Mouse (Mus musculus) embryonic facial prominence, embryonic 14.5 days (tissue): ENCODE measurements around the gene Elf2. TPM values are rescaled to one million over a fixed set of nuclear protein-coding genes. Genes with fewer than 3 reads are reported as not detected.

Experiments
- ATAC-seq: fragments of 200-750 bp; cut with Nextera tagmentation; 2 replicates; pipeline ENCODE4 v1.8.0; 2017; ENCODE audit warnings: low read depth, moderate number of reproducible peaks, moderate TSS enrichment
- DNase-seq: peaks from one replicate; pipeline ENCODE4 v3.0.0-alpha.2; 2015; ENCODE audit warnings: low spot score
- H3K27ac ChIP-seq: fragments of 300-500 bp; sonication (generic); replicated peaks from 2 replicates; pipeline ENCODE4 v1.5.1; 2014; ENCODE audit warnings: low read depth, mild to moderate bottlenecking, low read length, moderate library complexity
- H3K27me3 ChIP-seq: fragments of 300-500 bp; sonication (generic); replicated peaks from 2 replicates; pipeline ENCODE4 v1.6.1; 2014; ENCODE audit warnings: low read length; ENCODE audit not compliant: control insufficient read depth, insufficient read depth
- H3K36me3 ChIP-seq: fragments of 300-500 bp; sonication (generic); 2 replicates; pipeline ENCODE4 v1.6.1; 2014; ENCODE audit warnings: low read length, mixed read lengths; ENCODE audit not compliant: control insufficient read depth, insufficient read depth
- H3K4me1 ChIP-seq: fragments of 300-500 bp; sonication (generic); 2 replicates; pipeline ENCODE4 v1.6.1; 2014; ENCODE audit warnings: antibody characterized with exemption, low read length; ENCODE audit not compliant: control insufficient read depth, insufficient read depth
- H3K4me2 ChIP-seq: fragments of 300-500 bp; sonication (generic); 2 replicates; pipeline ENCODE4 v1.6.1; 2014; ENCODE audit warnings: low read depth, mild to moderate bottlenecking, low read length, moderate library complexity, mixed read lengths
- H3K4me3 ChIP-seq: fragments of 300-500 bp; sonication (generic); 2 replicates; pipeline ENCODE4 v1.5.1; 2014; ENCODE audit warnings: low read depth, mild to moderate bottlenecking, low read length
- H3K9ac ChIP-seq: fragments of 300-500 bp; sonication (generic); 2 replicates; pipeline ENCODE4 v1.6.1; 2014; ENCODE audit warnings: low read depth, mild to moderate bottlenecking, low read length, moderate library complexity, mixed read lengths
- H3K9me3 ChIP-seq: fragments of 300-500 bp; sonication (generic); 2 replicates; pipeline ENCODE4 v1.6.1; 2016; ENCODE audit warnings: low read length; ENCODE audit not compliant: control insufficient read depth
- WGBS: fragments of 180-500 bp; shearing (Covaris S2); extraction: QIAGEN DNeasy Blood & Tissue Kit; methylation state at CpG from one replicate; pipeline ENCODE4 v1.1.7; 2014; 5-methylcytosine and 5-hydroxymethylcytosine counted together
- microRNA-seq: library from miRNA; unstranded; fragments of <30 nt; microRNA quantifications from one replicate; pipeline ENCODE4, GENCODE M21; 2016; ENCODE audit warnings: borderline number of aligned reads
- polyA plus RNA-seq: library from polyadenylated mRNA; unstranded; fragments of >200 nt; fragmentation: Nextera tagmentation; extraction: Ambion mirVana; gene quantifications from 2 replicates; pipeline ENCODE4 v1.2.1, GENCODE M21; 2014

Elf2 gene
- polyA plus RNA-seq, 1 experiment from 2014 or later: 56.8 TPM

- WGBS: 53% methylated on average over 5 of the region's 5 CpGs
- Histone ChIP-seq H3K27me3 (no peaks in the 10 kb centered on the region), H3K36me3 (no peaks in the 10 kb centered on the region), H3K4me3 (no peak overlapping the region), H3K9ac (no peak overlapping the region), H3K27ac (no peak overlapping the region), H3K4me1 (no peaks in the 10 kb centered on the region), H3K9me3 (no peaks in the 10 kb centered on the region), H3K4me2 (no peak overlapping the region)
- ATAC-seq (no peak), DNase-seq (no peak)
Observed at GRCm38 (mm10) chr3:51208633-51209032, 131.8 kb downstream of the Elf2 start.

- ATAC-seq (no peak), DNase-seq (no peak)
- no peak overlapping the region for H3K27ac ChIP-seq
- no peaks in the 10 kb centered on the region for H3K9me3 ChIP-seq
- H3K36me3 ChIP-seq: no peaks in the 10 kb centered on the region
- H3K4me3 ChIP-seq: no peak overlapping the region
- no peaks in the 10 kb centered on the region for H3K4me1 ChIP-seq
- H3K9ac ChIP-seq: no peak overlapping the region
- 51% methylated on average over 7 of the region's 7 CpGs for WGBS
- H3K27me3 ChIP-seq: no peaks in the 10 kb centered on the region
- H3K4me2 ChIP-seq: no peak overlapping the region
Observed at GRCm38 (mm10) chr3:51206521-51206920, 133.9 kb downstream of the Elf2 start.

GRCm38 (mm10) chr3:51204897-51205296, 135.6 kb downstream of the Elf2 start:
- no peak for DNase-seq
- Histone ChIP-seq H3K27me3 (no peaks in the 10 kb centered on the region), H3K4me2 (no peak overlapping the region), H3K4me3 (no peak overlapping the region), H3K36me3 (no peaks in the 10 kb centered on the region), H3K9ac (no peak overlapping the region), H3K4me1 (no peaks in the 10 kb centered on the region), H3K27ac (no peak overlapping the region), H3K9me3 (no peaks in the 10 kb centered on the region)
- ATAC-seq: no peak
- WGBS: 88% methylated on average over 14 of the region's 14 CpGs

GRCm38 (mm10) chr3:51204441-51204840, 136.0 kb downstream of the Elf2 start:
- no peaks in the 10 kb centered on the region for H3K9me3 ChIP-seq
- no peaks in the 10 kb centered on the region for H3K4me1 ChIP-seq
- no peaks in the 10 kb centered on the region for H3K27me3 ChIP-seq
- H3K9ac ChIP-seq: no peak overlapping the region
- H3K4me2 ChIP-seq: no peak overlapping the region
- DNase-seq (no peak), ATAC-seq (no peak)
- H3K4me3 ChIP-seq: no peak overlapping the region
- H3K27ac ChIP-seq: no peak overlapping the region
- no peaks in the 10 kb centered on the region for H3K36me3 ChIP-seq
- WGBS: 85% methylated on average over 5 of the region's 5 CpGs

- Histone ChIP-seq H3K27ac (no peak overlapping the region), H3K4me3 (no peak overlapping the region), H3K4me2 (no peak overlapping the region), H3K4me1 (no peaks in the 10 kb centered on the region), H3K36me3 (no peaks in the 10 kb centered on the region), H3K9ac (no peak overlapping the region), H3K27me3 (no peaks in the 10 kb centered on the region), H3K9me3 (no peaks in the 10 kb centered on the region)
- 80% methylated on average over 6 of the region's 6 CpGs for WGBS
- no peak for DNase-seq
- ATAC-seq: no peak
Observed at GRCm38 (mm10) chr3:51203906-51204305, 136.6 kb downstream of the Elf2 start.

Small RNAs within 50 kb of the gene (microRNA-seq; reads per million reads assigned to microRNA genes)
- not detected for gene Gm24282

Other genes with a start within 250 kb of the Elf2 start
- gene Noct, start 116.2 kb downstream of the Elf2 start, polyA plus RNA-seq: 9.4 and 10.0 TPM in 2 replicates
- 2.5 and 5.2 TPM in 2 replicates for gene Mgarp, start 56.1 kb upstream of the Elf2 start, polyA plus RNA-seq
- 663 and 761 TPM in 2 replicates for gene Ndufc1, start 68.3 kb upstream of the Elf2 start, polyA plus RNA-seq
- 34.5 and 34.8 TPM in 2 replicates for gene Naa15, start 74.5 kb upstream of the Elf2 start, polyA plus RNA-seq
- 25.8 and 29.0 TPM in 2 replicates for gene Rab33b, start 143.3 kb upstream of the Elf2 start, polyA plus RNA-seq
- 6.2 and 7.3 TPM in 2 replicates for gene Setd7, start 220.2 kb upstream of the Elf2 start, polyA plus RNA-seq